Mouse (Mus musculus) liver, adult 2 months (tissue): Measurements from ENCODE around the gene Itprip. TPM values are rescaled to one million over a fixed set of nuclear protein-coding genes. Genes with fewer than 3 reads are reported as not detected.

Source experiments
- DNase-seq: peaks from one replicate; pipeline ENCODE4 v3.0.0-alpha.2; 2011; ENCODE audit warnings: low read depth, low spot score; ENCODE audit errors: extremely low read depth
- H3K27ac ChIP-seq: fragments of 200-500 bp; replicated peaks from 2 replicates; pipeline ENCODE4 v1.5.1; 2012; ENCODE audit warnings: low read depth, mild to moderate bottlenecking, control low read depth, inconsistent platforms, low read length; ENCODE audit not compliant: insufficient read depth
- H3K27me3 ChIP-seq: fragments of 200-500 bp; 2 replicates; pipeline ENCODE4 v1.6.1; 2012; ENCODE audit warnings: mild to moderate bottlenecking, moderate library complexity, low read length, inconsistent platforms; ENCODE audit not compliant: control insufficient read depth, insufficient read depth
- H3K36me3 ChIP-seq: fragments of 200-500 bp; 2 replicates; pipeline ENCODE4 v1.6.1; 2012; ENCODE audit warnings: low read length, inconsistent platforms; ENCODE audit not compliant: control insufficient read depth, insufficient read depth
- H3K4me1 ChIP-seq: fragments of 200-500 bp; 2 replicates; pipeline ENCODE4 v1.6.1; 2011; ENCODE audit warnings: low read length; ENCODE audit not compliant: control insufficient read depth, insufficient read depth
- H3K4me3 ChIP-seq: fragments of 200-500 bp; 2 replicates; pipeline ENCODE4 v1.5.1; 2011; ENCODE audit warnings: low read depth, mild to moderate bottlenecking, control low read depth, low read length, moderate library complexity; ENCODE audit not compliant: insufficient read depth
- H3K79me2 ChIP-seq: fragments of 200-500 bp; 2 replicates; pipeline ENCODE4 v1.6.1; 2012; ENCODE audit warnings: inconsistent platforms, mild to moderate bottlenecking, low read length, moderate library complexity; ENCODE audit not compliant: control insufficient read depth, insufficient read depth
- H3K9ac ChIP-seq: fragments of 200-500 bp; 2 replicates; pipeline ENCODE4 v1.6.1; 2012; ENCODE audit warnings: low read depth, mild to moderate bottlenecking, control low read depth, inconsistent platforms, low read length
- CTCF ChIP-seq: fragments of 200-500 bp; IDR thresholded peaks from 2 replicates; pipeline ENCODE4 v1.5.1; 2011; ENCODE audit warnings: low read depth, low read length, control low read depth
- POLR2A ChIP-seq: fragments of 200-500 bp; IDR thresholded peaks from 2 replicates; pipeline ENCODE4 v1.6.1; 2011; ENCODE audit warnings: low read length, control low read depth; ENCODE audit not compliant: insufficient read depth; ENCODE audit errors: extremely low read depth
- WGBS: fragments of 180-500 bp; shearing (Covaris S2); methylation state at CpG from one replicate; pipeline ENCODE4 v1.1.7; 2018; 5-methylcytosine and 5-hydroxymethylcytosine counted together
- polyA plus RNA-seq: library from polyadenylated mRNA; depleted of rRNA; stranded (reverse); fragments of >200 nt; gene quantifications from 2 replicates; pipeline ENCODE4 v1.2.3, GENCODE M21; 2012; rRNA removed
- total RNA-seq: library from RNA; depleted of rRNA; stranded (reverse); fragments of >200 nt; gene quantifications from 2 replicates; pipeline ENCODE4 v1.2.3, GENCODE M21; 2014; rRNA removed

The Itprip gene
- total RNA-seq (0.65 and 0.94 TPM in 2 replicates), polyA plus RNA-seq (0.46 and 0.51 TPM in 2 replicates)

DNA sequence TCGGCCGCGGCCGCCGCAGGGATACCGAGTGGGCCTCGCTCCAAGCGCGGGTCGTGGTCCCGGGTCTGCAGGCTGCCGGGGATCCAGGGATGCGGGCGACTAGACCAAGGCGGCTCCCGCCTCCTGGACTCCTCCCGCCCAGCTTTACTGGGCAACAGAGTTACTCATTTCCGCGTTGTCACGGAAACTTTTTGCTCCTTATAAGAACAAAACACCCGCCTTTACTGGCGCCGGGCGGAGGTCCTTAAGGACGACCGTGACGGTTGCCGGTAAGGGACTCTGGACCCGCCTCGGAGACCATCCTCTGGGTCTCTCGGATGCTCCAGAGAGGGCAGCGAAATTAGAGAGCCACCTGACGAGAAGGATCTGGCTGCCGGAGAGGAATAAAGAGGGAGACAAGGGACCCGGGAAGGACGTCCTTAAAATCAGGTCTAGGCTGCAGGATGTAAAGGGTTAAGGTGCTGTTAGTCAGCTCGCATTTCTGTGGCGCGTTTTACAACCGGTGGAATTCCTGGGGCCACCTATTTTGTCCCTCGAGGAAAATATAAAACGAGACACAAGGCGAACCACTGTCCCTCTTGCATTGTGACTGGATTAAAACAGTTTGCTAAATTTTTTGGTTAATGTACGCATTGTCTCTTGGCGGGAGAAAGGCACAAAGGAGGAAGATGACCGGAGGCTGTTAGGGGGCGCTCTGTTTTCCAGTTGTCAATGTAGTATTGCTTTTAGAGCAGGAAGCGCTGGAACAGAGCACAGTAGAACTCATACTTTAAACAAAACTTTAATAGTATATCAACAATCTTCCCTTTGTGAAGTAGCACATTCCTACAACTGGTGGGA lies at the start of gene Itprip, which contains the start of gene Cfap43:
Gene Itprip, minus strand, starts transcription at position 174 of the 840 bp plus-strand sequence.
Gene Cfap43, minus strand, starts transcription at position 162 of the 840 bp plus-strand sequence.
- no peaks in the 10 kb centered on the region for H3K4me1 ChIP-seq
- H3K4me3 ChIP-seq: peak within 1 kb of the TSS; percentile 88
- H3K27ac ChIP-seq: peak within 1 kb of the TSS; percentile 90
- WGBS: 1% methylated on average over 48 of the region's 48 CpGs
- DNase-seq: no peak
- H3K9ac ChIP-seq: peak within 1 kb of the TSS; percentile 81
- peaks cover 3% of the 10 kb centered on the region; the same call in 1 of the 2 replicates for H3K27me3 ChIP-seq
- TF ChIP-seq CTCF (no peak), POLR2A (0 out of 2 replicates have a peak, but pooled peaks have one; percentile 20)
- H3K36me3 ChIP-seq: no peaks in the 10 kb centered on the region
- H3K79me2 ChIP-seq: peaks cover 10% of the 10 kb centered on the region; the same call in 1 of the 2 replicates

DNA sequence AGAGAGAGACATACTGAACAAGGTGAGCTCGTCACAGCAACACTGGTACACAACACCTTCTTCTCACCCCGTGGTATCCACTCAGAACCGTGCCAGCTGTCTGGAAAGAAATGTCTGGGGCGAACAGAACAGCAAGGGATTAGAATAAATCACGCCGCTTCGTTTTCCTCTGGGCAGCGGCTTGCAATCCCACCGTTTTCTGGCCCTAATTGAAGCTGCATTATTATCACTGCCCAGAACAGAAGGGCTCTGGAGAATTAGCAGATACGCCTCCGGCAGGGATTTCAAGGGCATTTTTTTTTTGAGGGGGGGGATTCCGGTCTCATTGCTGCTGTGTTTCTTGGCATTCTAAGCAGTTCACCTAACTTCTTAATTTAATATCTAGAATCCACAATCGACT lies 39.1 kb upstream of the Itprip start:
- no peak overlapping the region for H3K9ac ChIP-seq
- no peaks in the 10 kb centered on the region for H3K79me2 ChIP-seq
- 77% methylated on average over 13 of the region's 13 CpGs for WGBS
- no peaks in the 10 kb centered on the region for H3K27me3 ChIP-seq
- no peak for DNase-seq
- no peaks in the 10 kb centered on the region for H3K4me1 ChIP-seq
- TF ChIP-seq CTCF: no peak
- no peak for TF ChIP-seq POLR2A
- H3K4me3 ChIP-seq: no peak overlapping the region
- H3K27ac ChIP-seq: no peak overlapping the region
- no peaks in the 10 kb centered on the region for H3K36me3 ChIP-seq

DNA sequence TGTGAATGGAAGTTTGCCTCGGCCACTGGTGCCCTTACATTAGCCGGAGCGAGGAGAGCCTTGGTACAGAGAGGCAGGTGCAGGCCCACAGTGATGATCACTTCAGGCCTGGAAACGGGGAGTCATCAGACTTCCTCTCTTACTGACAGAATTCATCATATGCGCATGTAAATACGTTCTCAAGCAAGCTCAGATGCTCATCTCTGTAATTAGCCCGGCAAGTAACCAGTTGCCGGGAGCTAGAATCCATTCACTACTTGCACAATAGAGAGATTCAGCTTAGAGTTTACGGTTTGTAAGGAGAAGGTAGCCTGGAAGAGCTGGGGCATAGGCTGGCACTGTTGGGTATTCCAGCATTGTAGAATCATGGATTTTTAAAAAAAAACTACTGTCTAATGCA lies 34.1 kb upstream of the Itprip start:
- WGBS: 87% methylated on average over 9 of the region's 9 CpGs
- Histone ChIP-seq H3K27me3 (no peaks in the 10 kb centered on the region), H3K79me2 (no peaks in the 10 kb centered on the region), H3K27ac (no peak overlapping the region), H3K9ac (no peak overlapping the region), H3K4me3 (no peak overlapping the region), H3K4me1 (no peaks in the 10 kb centered on the region), H3K36me3 (no peaks in the 10 kb centered on the region)
- TF ChIP-seq POLR2A: no peak
- no peak for TF ChIP-seq CTCF
- DNase-seq: no peak

DNA sequence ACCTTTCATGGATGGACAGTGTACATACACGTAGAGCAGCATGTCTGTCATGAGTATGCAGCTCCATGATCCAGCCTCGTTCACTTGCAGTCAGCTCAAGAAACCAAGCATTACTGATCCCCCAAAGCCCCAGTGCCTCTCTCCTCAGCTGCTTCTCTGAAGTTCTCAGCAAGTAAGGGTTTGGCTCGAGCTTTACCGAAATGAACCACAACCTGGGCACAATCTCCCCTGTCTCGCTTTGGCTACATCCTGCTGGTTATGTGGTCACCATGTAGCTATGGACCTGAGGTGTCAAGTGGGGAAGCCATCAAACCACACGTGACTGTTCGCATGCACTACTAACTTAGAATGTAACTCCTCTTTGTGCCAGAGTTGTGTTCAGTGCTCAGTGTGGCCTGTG lies 31.8 kb upstream of the Itprip start:
- Histone ChIP-seq H3K4me3 (no peak overlapping the region), H3K27ac (no peak overlapping the region), H3K27me3 (0 out of 2 replicates have a peak, but pooled peaks cover 2% of the 10 kb centered on the region), H3K9ac (no peak overlapping the region), H3K4me1 (no peaks in the 10 kb centered on the region), H3K36me3 (no peaks in the 10 kb centered on the region), H3K79me2 (no peaks in the 10 kb centered on the region)
- TF ChIP-seq POLR2A: no peak
- TF ChIP-seq CTCF: no peak
- whole genome bisulfite sequencing: 80% methylated on average over 7 of the region's 7 CpGs
- DNase-seq: no peak

DNA sequence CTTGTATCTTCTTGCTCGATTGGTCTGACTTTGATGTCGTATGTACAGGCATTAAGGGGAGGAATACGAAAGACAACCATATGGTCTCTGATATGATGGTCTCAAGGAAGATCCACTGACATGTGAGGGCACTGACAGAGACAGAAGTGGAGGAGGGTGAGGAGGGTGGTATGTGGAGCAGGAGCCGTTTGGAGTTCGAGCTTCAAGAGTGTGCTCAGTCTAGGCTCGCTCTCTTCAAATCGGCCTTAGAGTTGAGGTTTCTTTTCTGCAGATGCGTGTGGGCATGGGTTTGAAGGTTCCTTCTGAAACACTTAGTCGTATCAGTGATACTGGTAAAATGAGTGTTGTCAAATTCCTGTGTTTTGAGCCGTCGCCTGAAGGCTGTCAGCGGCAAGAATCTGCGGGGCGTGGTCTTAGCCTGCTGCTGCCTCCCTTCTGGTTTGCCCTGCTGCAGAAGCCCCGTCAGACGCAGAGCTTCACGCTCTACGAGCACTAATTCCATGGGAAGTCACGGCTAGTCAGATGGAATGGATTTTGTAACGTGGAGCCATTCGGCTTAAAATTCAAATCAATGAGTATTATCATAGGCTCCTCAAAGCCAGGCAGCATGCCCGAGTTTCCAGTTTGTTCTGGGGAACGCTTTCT lies 27.8 kb upstream of the Itprip start:
- Histone ChIP-seq H3K4me3 (no peak overlapping the region), H3K4me1 (no peaks in the 10 kb centered on the region), H3K27me3 (0 out of 2 replicates have a peak, but pooled peaks cover 2% of the 10 kb centered on the region), H3K9ac (no peak overlapping the region), H3K79me2 (no peaks in the 10 kb centered on the region), H3K27ac (no peak overlapping the region), H3K36me3 (no peaks in the 10 kb centered on the region)
- TF ChIP-seq POLR2A (no peak), CTCF (no peak)
- 62% methylated on average over 23 of the region's 23 CpGs for WGBS
- no peak for DNase-seq
